Mouse (Mus musculus): ENCODE data around the gene Mrpl36. TPM values are rescaled to one million over a fixed set of nuclear protein-coding genes. Genes with fewer than 3 reads are reported as not detected.

The Mrpl36 gene
- total RNA-seq (2017): 31.8 and 32.6 TPM in 2 replicates

- peak; percentile 85 to 87 for ATAC-seq (replicated peaks in 1 of 2; ENCODE audit: insufficient read depth in 1 of 2, low FRiP score in 2 of 2, low TSS enrichment in 1 of 2, low read depth in 1 of 2, poor library complexity in 2 of 2, severe bottlenecking in 2 of 2)
Observed at GRCm38 (mm10) chr13:73327827-73328698, at the start of gene Mrpl36, which contains the start of gene Ndufs6. Gene Mrpl36, plus strand, starts transcription at chr13:73328513. Gene Ndufs6, minus strand, starts transcription at chr13:73328542.

- no peak for ATAC-seq (replicated peaks in 1 of 2; ENCODE audit: insufficient read depth in 1 of 2, low FRiP score in 2 of 2, low TSS enrichment in 1 of 2, low read depth in 1 of 2, poor library complexity in 2 of 2, severe bottlenecking in 2 of 2)
Observed at GRCm38 (mm10) chr13:73279196-73279595, 49.1 kb upstream of the Mrpl36 start.

GRCm38 (mm10) chr13:73282407-73282806 is 45.9 kb upstream of the Mrpl36 start:
- no peak for ATAC-seq (replicated peaks in 1 of 2; ENCODE audit: insufficient read depth in 1 of 2, low FRiP score in 2 of 2, low TSS enrichment in 1 of 2, low read depth in 1 of 2, poor library complexity in 2 of 2, severe bottlenecking in 2 of 2)

- ATAC-seq (replicated peaks in 1 of 2; ENCODE audit: insufficient read depth in 1 of 2, low FRiP score in 2 of 2, low TSS enrichment in 1 of 2, low read depth in 1 of 2, poor library complexity in 2 of 2, severe bottlenecking in 2 of 2): no peak
Observed at GRCm38 (mm10) chr13:73283534-73283933, 44.8 kb upstream of the Mrpl36 start.

- no peak for ATAC-seq (replicated peaks in 1 of 2; ENCODE audit: insufficient read depth in 1 of 2, low FRiP score in 2 of 2, low TSS enrichment in 1 of 2, low read depth in 1 of 2, poor library complexity in 2 of 2, severe bottlenecking in 2 of 2)
Observed at GRCm38 (mm10) chr13:73290206-73290605, 38.1 kb upstream of the Mrpl36 start.

GRCm38 (mm10) chr13:73291102-73291501 is 37.2 kb upstream of the Mrpl36 start:
- no peak for ATAC-seq (replicated peaks in 1 of 2; ENCODE audit: insufficient read depth in 1 of 2, low FRiP score in 2 of 2, low TSS enrichment in 1 of 2, low read depth in 1 of 2, poor library complexity in 2 of 2, severe bottlenecking in 2 of 2)

- no peak for ATAC-seq (replicated peaks in 1 of 2; ENCODE audit: insufficient read depth in 1 of 2, low FRiP score in 2 of 2, low TSS enrichment in 1 of 2, low read depth in 1 of 2, poor library complexity in 2 of 2, severe bottlenecking in 2 of 2)
Observed at GRCm38 (mm10) chr13:73298717-73299116, 29.6 kb upstream of the Mrpl36 start.

GRCm38 (mm10) chr13:73299322-73299721 is 29.0 kb upstream of the Mrpl36 start:
- ATAC-seq (replicated peaks in 1 of 2; ENCODE audit: insufficient read depth in 1 of 2, low FRiP score in 2 of 2, low TSS enrichment in 1 of 2, low read depth in 1 of 2, poor library complexity in 2 of 2, severe bottlenecking in 2 of 2): no peak

GRCm38 (mm10) chr13:73304729-73305128 is 23.6 kb upstream of the Mrpl36 start:
- no peak for ATAC-seq (replicated peaks in 1 of 2; ENCODE audit: insufficient read depth in 1 of 2, low FRiP score in 2 of 2, low TSS enrichment in 1 of 2, low read depth in 1 of 2, poor library complexity in 2 of 2, severe bottlenecking in 2 of 2)

- ATAC-seq (replicated peaks in 1 of 2; ENCODE audit: insufficient read depth in 1 of 2, low FRiP score in 2 of 2, low TSS enrichment in 1 of 2, low read depth in 1 of 2, poor library complexity in 2 of 2, severe bottlenecking in 2 of 2): no peak
Observed at GRCm38 (mm10) chr13:73305398-73306084, 22.8 kb upstream of the Mrpl36 start.

- ATAC-seq (replicated peaks in 1 of 2; ENCODE audit: insufficient read depth in 1 of 2, low FRiP score in 2 of 2, low TSS enrichment in 1 of 2, low read depth in 1 of 2, poor library complexity in 2 of 2, severe bottlenecking in 2 of 2): no peak
Observed at GRCm38 (mm10) chr13:73306085-73306410, 22.3 kb upstream of the Mrpl36 start.

- ATAC-seq (replicated peaks in 1 of 2; ENCODE audit: insufficient read depth in 1 of 2, low FRiP score in 2 of 2, low TSS enrichment in 1 of 2, low read depth in 1 of 2, poor library complexity in 2 of 2, severe bottlenecking in 2 of 2): no peak
Observed at GRCm38 (mm10) chr13:73306430-73306829, 21.9 kb upstream of the Mrpl36 start.

- ATAC-seq (replicated peaks in 1 of 2; ENCODE audit: insufficient read depth in 1 of 2, low FRiP score in 2 of 2, low TSS enrichment in 1 of 2, low read depth in 1 of 2, poor library complexity in 2 of 2, severe bottlenecking in 2 of 2): peak; percentile 74 to 81
Observed at GRCm38 (mm10) chr13:73310183-73310929, 18.0 kb upstream of the Mrpl36 start.

- no peak for ATAC-seq (replicated peaks in 1 of 2; ENCODE audit: insufficient read depth in 1 of 2, low FRiP score in 2 of 2, low TSS enrichment in 1 of 2, low read depth in 1 of 2, poor library complexity in 2 of 2, severe bottlenecking in 2 of 2)
Observed at GRCm38 (mm10) chr13:73320048-73320447, 8.3 kb upstream of the Mrpl36 start.

- no peak for ATAC-seq (replicated peaks in 1 of 2; ENCODE audit: insufficient read depth in 1 of 2, low FRiP score in 2 of 2, low TSS enrichment in 1 of 2, low read depth in 1 of 2, poor library complexity in 2 of 2, severe bottlenecking in 2 of 2)
Observed at GRCm38 (mm10) chr13:73322626-73323025, 5.7 kb upstream of the Mrpl36 start.

- ATAC-seq (replicated peaks in 1 of 2; ENCODE audit: insufficient read depth in 1 of 2, low FRiP score in 2 of 2, low TSS enrichment in 1 of 2, low read depth in 1 of 2, poor library complexity in 2 of 2, severe bottlenecking in 2 of 2): no peak
Observed at GRCm38 (mm10) chr13:73323406-73323805, 4.9 kb upstream of the Mrpl36 start.

GRCm38 (mm10) chr13:73330844-73331501 is 2.7 kb downstream of the Mrpl36 start:
- peak; percentile 55 to 70 for ATAC-seq (replicated peaks in 1 of 2; ENCODE audit: insufficient read depth in 1 of 2, low FRiP score in 2 of 2, low TSS enrichment in 1 of 2, low read depth in 1 of 2, poor library complexity in 2 of 2, severe bottlenecking in 2 of 2)

All from hematopoietic stem cell, adult 5-6 weeks (primary cell).